Mouse (Mus musculus) ES-Bruce4 (cell line): ENCODE measurements around the gene Polr2g.

Experiments
- CTCF ChIP-seq: IDR thresholded peaks from one replicate; pipeline ENCODE4 v1.8.1; 2011; ENCODE audit warnings: low read depth, low read length
- POLR2A ChIP-seq: IDR thresholded peaks from one replicate; pipeline ENCODE4 v1.8.1; 2011; ENCODE audit warnings: low read length; ENCODE audit not compliant: insufficient read depth

- TF ChIP-seq CTCF (no peak), POLR2A (no peak)
These were observed 53.0 kb downstream of the Polr2g start for GRCm38 (mm10) chr19:8745382-8745781.
